Mouse (Mus musculus): ENCODE results near the gene Grm3.

DNA sequence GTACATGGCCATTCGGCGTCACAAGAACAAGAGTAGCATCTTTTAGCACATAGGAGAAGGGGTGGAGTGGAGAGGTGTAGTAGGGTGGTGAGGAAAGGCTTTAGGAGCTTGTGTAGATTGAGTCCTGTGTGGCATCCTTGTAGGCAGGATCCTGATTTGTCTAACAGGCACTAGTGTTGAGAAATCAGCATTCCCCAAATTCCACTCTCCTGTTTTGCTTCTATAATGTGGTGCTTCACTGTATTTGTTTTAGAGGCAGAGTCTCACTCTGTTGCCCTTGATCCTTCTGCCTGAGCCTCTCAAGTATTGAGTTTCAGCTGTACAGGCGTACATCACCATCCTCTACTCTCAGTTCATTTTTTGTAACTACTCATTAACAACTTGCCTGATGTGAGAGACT, 247.4 kb downstream of the Grm3 start:
- TF ChIP-seq CTCF (IDR thresholded peaks at IDR 0.05; ENCODE audit: borderline replicate concordance, insufficient read depth, low read depth, low read length) (no peak), POLR2A (IDR thresholded peaks at IDR 0.05; ENCODE audit: borderline replicate concordance, insufficient read depth, low read length) (no peak)
